Mouse (Mus musculus) stomach, postnatal 0 days (tissue): ENCODE measurements around the gene U2af1l4. TPM values are rescaled to one million over a fixed set of nuclear protein-coding genes. Genes with fewer than 3 reads are reported as not detected.

Experiments
- ATAC-seq: fragments of 200-750 bp; cut with Nextera tagmentation; 2 replicates; pipeline ENCODE4 v1.8.0; 2017; ENCODE audit not compliant: low FRiP score, low TSS enrichment
- DNase-seq: peaks from one replicate; pipeline ENCODE4 v3.0.0-alpha.2; 2016; ENCODE audit warnings: low spot score
- H3K27ac ChIP-seq: fragments of 300-500 bp; sonication (generic); replicated peaks from 2 replicates; pipeline ENCODE4 v1.5.1; 2014; ENCODE audit warnings: mild to moderate bottlenecking, control low read depth
- H3K27me3 ChIP-seq: fragments of 300-500 bp; sonication (generic); 2 replicates; pipeline ENCODE4 v1.6.1; 2014; ENCODE audit warnings: low read length; ENCODE audit not compliant: control insufficient read depth, insufficient read depth
- H3K36me3 ChIP-seq: fragments of 300-500 bp; sonication (generic); 2 replicates; pipeline ENCODE4 v1.6.1; 2014; ENCODE audit warnings: low read length, mixed read lengths; ENCODE audit not compliant: control insufficient read depth, insufficient read depth
- H3K4me1 ChIP-seq: fragments of 300-500 bp; sonication (generic); replicated peaks from 2 replicates; pipeline ENCODE4 v1.6.1; 2014; ENCODE audit warnings: antibody characterized with exemption; ENCODE audit not compliant: control insufficient read depth, insufficient read depth
- H3K4me2 ChIP-seq: fragments of 300-500 bp; sonication (generic); replicated peaks from 2 replicates; pipeline ENCODE4 v1.6.1; 2014; ENCODE audit warnings: low read depth, mild to moderate bottlenecking, control low read depth, moderate library complexity
- H3K4me3 ChIP-seq: fragments of 300-500 bp; sonication (generic); 2 replicates; pipeline ENCODE4 v1.5.1; 2014; ENCODE audit warnings: low read depth, low read length, control low read depth
- H3K9ac ChIP-seq: fragments of 300-500 bp; sonication (generic); 2 replicates; pipeline ENCODE4 v1.6.1; 2014; ENCODE audit warnings: mild to moderate bottlenecking, low read length, control low read depth, mixed read lengths
- H3K9me3 ChIP-seq: fragments of 300-500 bp; sonication (generic); 2 replicates; pipeline ENCODE4 v1.6.1; 2016; ENCODE audit warnings: low read length; ENCODE audit not compliant: control insufficient read depth
- CTCF ChIP-seq: IDR thresholded peaks from 2 replicates; pipeline ENCODE4 v1.5.1; 2016; ENCODE audit warnings: antibody characterized with exemption, low read depth, mild to moderate bottlenecking, moderate library complexity
- EP300 ChIP-seq: optimal IDR thresholded peaks from 2 replicates; pipeline ENCODE3; 2016; ENCODE audit warnings: antibody characterized with exemption
- WGBS: fragments of 180-500 bp; shearing (Covaris S2); extraction: QIAGEN DNeasy Blood & Tissue Kit; methylation state at CpG from one replicate; pipeline ENCODE4 v1.1.7; 2014; 5-methylcytosine and 5-hydroxymethylcytosine counted together
- polyA plus RNA-seq: library from polyadenylated mRNA; unstranded; fragments of >200 nt; fragmentation: Nextera tagmentation; extraction: Ambion mirVana; gene quantifications from 2 replicates; pipeline ENCODE4 v1.2.1, GENCODE M21; 2015

U2af1l4 gene
- polyA plus RNA-seq, 1 experiment from 2014 or later: 63.9 TPM

DNA sequence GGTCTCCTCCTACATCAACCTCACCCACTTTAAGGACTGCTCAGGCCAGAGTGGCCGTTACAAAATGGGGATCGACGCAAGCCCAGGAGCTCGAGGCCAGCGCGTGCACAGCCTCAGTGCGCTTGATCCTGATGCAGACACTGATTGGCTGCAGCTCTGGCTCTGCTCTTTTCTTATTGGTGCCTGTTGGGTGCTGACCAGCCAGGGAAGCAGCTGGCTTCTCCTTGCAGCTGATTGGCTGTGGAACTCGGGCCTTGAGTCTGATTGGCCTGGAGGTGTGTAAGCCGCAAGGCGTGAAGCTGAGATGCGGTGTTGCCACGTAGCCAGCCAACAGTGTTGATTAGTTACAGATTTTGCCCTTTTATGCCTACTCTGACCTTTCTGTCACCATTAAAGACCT lies 35.7 kb downstream of the U2af1l4 start, which contains the start of gene Zbtb32:
Gene Zbtb32 (minus strand): TSS at position 124 of the 400 bp plus-strand sequence.
- ATAC-seq (no peak), DNase-seq (no peak)
- H3K9ac ChIP-seq: no peak within 1 kb of the TSS
- no peaks in the 10 kb centered on the region for H3K4me1 ChIP-seq
- no peaks in the 10 kb centered on the region for H3K36me3 ChIP-seq
- no peak within 1 kb of the TSS for H3K4me2 ChIP-seq
- H3K4me3 ChIP-seq: no peak within 1 kb of the TSS
- H3K27ac ChIP-seq: peak within 1 kb of the TSS; percentile 78
- H3K9me3 ChIP-seq: no peaks in the 10 kb centered on the region
- no peak for TF ChIP-seq CTCF
- no peak for TF ChIP-seq EP300
- H3K27me3 ChIP-seq: no peaks in the 10 kb centered on the region
- 93% methylated on average over 12 of the region's 12 CpGs for WGBS

DNA sequence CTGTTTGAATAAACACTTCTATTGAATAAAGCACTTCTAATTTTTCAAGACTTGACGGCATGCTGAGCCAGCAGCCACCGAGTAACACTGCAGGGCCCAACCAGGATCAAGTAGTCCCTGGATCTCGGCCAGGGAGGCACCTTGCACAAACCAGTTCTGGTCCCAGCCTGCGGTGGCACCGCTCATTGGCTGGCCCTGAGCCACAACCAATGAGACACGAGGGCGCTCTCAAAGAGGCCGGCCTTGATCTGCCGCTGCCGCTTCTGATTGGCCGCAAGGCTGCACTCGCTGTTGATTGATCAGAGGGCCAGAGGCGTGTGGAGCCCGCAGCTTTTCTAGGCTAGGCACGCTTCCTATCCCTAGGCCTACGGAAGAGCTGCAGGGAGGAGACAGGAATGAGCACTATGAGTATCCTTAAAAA lies 36.8 kb downstream of the U2af1l4 start:
- no peak overlapping the region for H3K4me3 ChIP-seq
- TF ChIP-seq EP300 (no peak), CTCF (no peak)
- H3K9ac ChIP-seq: no peak overlapping the region
- H3K4me2 ChIP-seq: 0 out of 2 replicates have a peak overlapping the region, but pooled peaks have one; percentile 8
- H3K9me3 ChIP-seq: no peaks in the 10 kb centered on the region
- ATAC-seq (peak; percentile 93), DNase-seq (peak; percentile 99)
- no peaks in the 10 kb centered on the region for H3K27me3 ChIP-seq
- no peaks in the 10 kb centered on the region for H3K36me3 ChIP-seq
- 2% methylated on average over 16 of the region's 16 CpGs for WGBS
- H3K27ac ChIP-seq: peak overlapping the region; percentile 86
- no peaks in the 10 kb centered on the region for H3K4me1 ChIP-seq

DNA sequence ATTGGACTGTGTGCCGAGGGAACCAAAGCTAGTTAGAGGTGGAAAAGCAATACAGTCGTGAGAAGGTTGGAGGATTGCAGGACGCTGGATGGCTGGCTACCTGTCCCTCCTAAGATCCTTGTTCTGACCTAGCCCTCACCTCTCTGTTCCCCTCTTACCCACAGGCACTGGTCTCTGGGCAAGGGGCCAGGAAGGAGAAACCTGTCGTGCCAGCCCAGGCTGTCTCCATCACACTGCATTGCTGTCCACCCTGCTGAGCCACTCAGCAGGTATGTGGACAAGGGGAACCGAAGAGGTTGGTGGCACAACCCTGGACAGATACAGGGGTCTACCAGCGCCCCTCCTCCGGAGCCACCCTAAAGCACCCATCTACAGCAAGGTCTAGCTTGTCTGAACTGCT lies 37.5 kb downstream of the U2af1l4 start:
- ATAC-seq (peak; percentile 39), DNase-seq (peak; percentile 78)
- TF ChIP-seq EP300 (no peak), CTCF (no peak)

DNA sequence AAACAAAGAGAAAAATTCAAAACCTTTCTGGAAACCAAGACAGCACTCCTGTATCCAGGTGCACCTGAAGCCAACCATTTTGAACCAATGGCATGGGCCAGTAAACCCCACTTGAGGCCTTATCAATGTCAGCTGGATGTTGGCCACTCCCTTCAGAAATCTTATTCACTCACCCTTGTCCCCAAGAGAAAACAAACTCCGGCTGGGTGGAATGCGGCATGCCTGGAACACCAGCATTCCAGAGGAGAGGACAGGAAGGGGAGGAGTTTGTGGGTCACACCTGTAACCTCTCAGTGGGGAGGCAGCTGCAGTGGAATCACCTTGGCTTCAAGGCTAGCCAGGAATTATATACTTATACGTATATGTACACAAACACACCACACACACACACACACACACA lies 39.5 kb downstream of the U2af1l4 start:
- Histone ChIP-seq H3K36me3 (no peaks in the 10 kb centered on the region), H3K27ac (peak overlapping the region; percentile 80), H3K27me3 (no peaks in the 10 kb centered on the region), H3K4me2 (no peak overlapping the region), H3K4me3 (no peak overlapping the region), H3K9ac (no peak overlapping the region), H3K4me1 (no peaks in the 10 kb centered on the region), H3K9me3 (no peaks in the 10 kb centered on the region)
- TF ChIP-seq EP300 (peak; percentile 66), CTCF (no peak)
- DNase-seq (peak; percentile 94), ATAC-seq (peak; percentile 87)
- 29% methylated on average over 3 of the region's 3 CpGs for WGBS

More for the DNA sequence above, 37.5 kb downstream of the U2af1l4 start:
- Histone ChIP-seq H3K27ac (peak overlapping the region; percentile 86), H3K9me3 (no peaks in the 10 kb centered on the region), H3K9ac (no peak overlapping the region), H3K4me1 (no peaks in the 10 kb centered on the region), H3K4me3 (no peak overlapping the region), H3K36me3 (no peaks in the 10 kb centered on the region), H3K4me2 (no peak overlapping the region), H3K27me3 (no peaks in the 10 kb centered on the region)
- WGBS: 61% methylated on average over 7 of the region's 7 CpGs

DNA sequence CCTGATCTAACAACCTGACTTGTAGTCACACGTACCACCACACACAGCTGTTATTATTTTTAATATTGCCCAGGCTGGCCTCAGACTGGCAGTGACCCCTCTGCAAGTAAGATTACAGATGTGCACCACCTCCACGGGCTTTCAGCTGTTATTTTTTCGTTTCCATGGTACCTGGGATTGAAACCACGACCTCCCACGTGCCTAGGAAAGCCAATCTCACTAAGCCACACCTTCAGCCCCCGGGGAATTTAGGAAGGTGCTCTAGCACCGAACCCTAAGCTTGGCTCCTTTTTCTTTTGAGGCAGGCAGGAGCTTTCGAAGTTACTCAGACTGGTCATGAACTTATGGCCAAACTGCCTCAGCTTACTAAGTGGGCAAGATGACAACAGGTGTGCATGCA lies 41.3 kb downstream of the U2af1l4 start:
- no peaks in the 10 kb centered on the region for H3K9me3 ChIP-seq
- DNase-seq (no peak), ATAC-seq (no peak)
- H3K4me3 ChIP-seq: no peak overlapping the region
- WGBS: 42% methylated on average over 8 of the region's 8 CpGs
- TF ChIP-seq EP300 (no peak), CTCF (no peak)
- H3K4me2 ChIP-seq: no peak overlapping the region
- no peak overlapping the region for H3K9ac ChIP-seq
- no peaks in the 10 kb centered on the region for H3K4me1 ChIP-seq
- H3K27ac ChIP-seq: no peak overlapping the region
- H3K36me3 ChIP-seq: no peaks in the 10 kb centered on the region
- H3K27me3 ChIP-seq: no peaks in the 10 kb centered on the region

DNA sequence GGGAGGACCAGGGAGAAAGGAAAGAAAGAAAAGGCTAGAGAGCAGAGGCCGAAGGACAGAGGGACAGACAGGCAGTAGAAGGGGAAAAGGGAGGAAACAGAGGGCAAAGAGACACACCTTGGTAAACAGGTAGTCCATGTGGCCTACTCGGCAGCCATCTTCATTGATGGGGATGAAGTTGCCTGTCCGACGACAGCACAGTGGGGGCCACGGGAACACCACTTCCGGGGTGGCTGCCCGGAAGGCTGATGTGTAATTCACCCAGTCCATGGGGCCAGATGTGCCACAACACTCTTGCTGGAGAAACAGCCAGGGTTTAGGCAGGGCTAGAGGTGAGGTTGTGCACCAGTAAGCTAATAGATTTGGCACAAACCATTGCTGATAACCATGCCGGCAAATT lies 41.8 kb downstream of the U2af1l4 start:
- no peak for TF ChIP-seq CTCF
- TF ChIP-seq EP300: no peak
- Histone ChIP-seq H3K9me3 (no peaks in the 10 kb centered on the region), H3K4me3 (no peak overlapping the region), H3K27ac (no peak overlapping the region), H3K27me3 (no peaks in the 10 kb centered on the region), H3K9ac (no peak overlapping the region), H3K36me3 (no peaks in the 10 kb centered on the region), H3K4me1 (no peaks in the 10 kb centered on the region), H3K4me2 (no peak overlapping the region)
- WGBS: 75% methylated on average over 8 of the region's 8 CpGs
- DNase-seq (no peak), ATAC-seq (no peak)
